In the genomic region with DNA sequence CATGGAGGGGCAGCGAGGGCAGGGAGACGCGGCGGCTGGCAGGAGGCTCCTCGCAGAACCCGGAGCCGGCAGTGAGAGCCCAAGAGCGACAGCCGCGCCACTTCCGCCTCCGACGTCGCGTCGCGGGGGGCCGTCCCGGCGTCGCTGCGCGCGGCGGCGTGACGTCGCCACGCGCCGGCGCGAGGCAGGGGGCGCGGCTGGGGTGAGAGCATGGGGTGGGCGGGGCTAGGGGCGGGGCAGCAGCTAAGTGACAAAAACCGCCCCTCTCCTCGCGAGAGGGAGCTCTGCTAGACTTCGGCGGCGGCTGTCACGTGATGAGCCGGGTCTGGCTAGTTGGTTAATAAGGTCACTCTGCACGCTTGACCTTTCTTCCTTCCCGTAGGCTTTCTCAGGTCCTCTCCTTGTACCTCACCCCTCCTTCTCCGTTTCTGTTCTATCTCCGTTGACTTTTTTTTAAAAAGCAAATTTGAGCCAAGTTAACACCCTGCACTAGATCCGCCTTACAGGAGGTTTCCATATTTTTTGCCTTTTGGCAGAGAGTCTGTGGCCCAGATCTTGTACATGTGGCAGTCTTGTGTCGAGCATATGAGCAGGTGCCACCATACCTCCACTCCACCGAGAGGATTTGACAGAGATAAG, we compare ENCODE assay signal across 7 mouse cellular contexts. TPM values are rescaled to one million over a fixed set of nuclear protein-coding genes. Genes with fewer than 3 reads are reported as not detected.
DNase-seq lines count a peak whose midpoint lies in the region; ATAC-seq lines count a peak whose summit lies in the region.

Gene Nrbf2 (minus strand): TSS at position 130 of the 639 bp plus-strand sequence.

- DNase-seq in adrenal gland, postnatal 14 days, result peak; percentile 92
- peak; percentile 95 for DNase-seq in embryonic facial prominence, embryonic 11.5 days (ENCODE audit: low spot score)
- DNase-seq in heart, adult 11 months, result peak; percentile 99
- DNase-seq in kidney, adult 18-20 months, result peak; percentile 89
- peak; percentile 92 for DNase-seq in limb, embryonic 11.5 days (ENCODE audit: low spot score)
- DNase-seq in midbrain, embryonic 14.5 days, result peak; percentile 97
- DNase-seq in spleen, adult 18-20 months, result peak; percentile 75 to 78

- peak; percentile 79 for ATAC-seq in embryonic facial prominence, embryonic 11.5 days (replicated peaks; ENCODE audit: insufficient number of reproducible peaks, low FRiP score, low TSS enrichment, low read depth)
- ATAC-seq in limb, embryonic 11.5 days (ENCODE audit: insufficient number of reproducible peaks, low FRiP score, low TSS enrichment, low read depth), result peak; percentile 85
- peak; percentile 95 for ATAC-seq in midbrain, embryonic 14.5 days (ENCODE audit: low FRiP score, low TSS enrichment)

- H3K4me3 ChIP-seq in embryonic facial prominence, embryonic 11.5 days (ENCODE audit: low read depth, low read length), result peak within 1 kb of the TSS; percentile 92
- H3K4me3 ChIP-seq in limb, embryonic 11.5 days (ENCODE audit: low read depth, low read length), result peak within 1 kb of the TSS; percentile 95
- H3K4me3 ChIP-seq in midbrain, embryonic 14.5 days (replicated peaks; ENCODE audit: low read depth, low read length), result peak within 1 kb of the TSS; percentile 84

- H3K36me3 ChIP-seq in embryonic facial prominence, embryonic 11.5 days (replicated peaks; ENCODE audit: control insufficient read depth, insufficient read depth, low read depth, low read length), result no peaks in the 10 kb centered on the region
- no peaks in the 10 kb centered on the region for H3K36me3 ChIP-seq in limb, embryonic 11.5 days (ENCODE audit: control insufficient read depth, insufficient read depth, low read length)
- no peaks in the 10 kb centered on the region for H3K36me3 ChIP-seq in midbrain, embryonic 14.5 days (ENCODE audit: control insufficient read depth, insufficient read depth, low read length)

- 7% methylated on average over 19 of the region's 52 CpGs for WGBS in embryonic facial prominence, embryonic 11.5 days
- WGBS in limb, embryonic 11.5 days, result 3% methylated on average over 49 of the region's 52 CpGs
- 2% methylated on average over 51 of the region's 52 CpGs for WGBS in midbrain, embryonic 14.5 days

- 0 out of 2 replicates have a peak within 1 kb of the TSS, but pooled peaks have one; percentile 35 for H3K27ac ChIP-seq in embryonic facial prominence, embryonic 11.5 days (replicated peaks; ENCODE audit: low read depth, low read length)
- no peak within 1 kb of the TSS for H3K27ac ChIP-seq in limb, embryonic 11.5 days (replicated peaks; ENCODE audit: low read depth, low read length)
- H3K27ac ChIP-seq in midbrain, embryonic 14.5 days (replicated peaks; ENCODE audit: low read depth, low read length), result peak within 1 kb of the TSS; percentile 75

- H3K4me2 ChIP-seq in embryonic facial prominence, embryonic 11.5 days (ENCODE audit: low read depth, low read length), result peak within 1 kb of the TSS; percentile 85
- H3K4me2 ChIP-seq in limb, embryonic 11.5 days (ENCODE audit: low read depth, severe bottlenecking), result peak within 1 kb of the TSS; percentile 84
- peak within 1 kb of the TSS; percentile 96 for H3K4me2 ChIP-seq in midbrain, embryonic 14.5 days (ENCODE audit: low read length)

- peak within 1 kb of the TSS; percentile 88 for H3K9ac ChIP-seq in embryonic facial prominence, embryonic 11.5 days (replicated peaks; ENCODE audit: low read length)
- H3K9ac ChIP-seq in limb, embryonic 11.5 days (ENCODE audit: low read length), result peak within 1 kb of the TSS; percentile 86
- H3K9ac ChIP-seq in midbrain, embryonic 14.5 days (replicated peaks; ENCODE audit: low read length), result peak within 1 kb of the TSS; percentile 88

- no peaks in the 10 kb centered on the region for H3K27me3 ChIP-seq in embryonic facial prominence, embryonic 11.5 days (ENCODE audit: control insufficient read depth, insufficient read depth, low read length)
- no peaks in the 10 kb centered on the region for H3K27me3 ChIP-seq in limb, embryonic 11.5 days (ENCODE audit: control insufficient read depth, insufficient read depth, low read length)
- H3K27me3 ChIP-seq in midbrain, embryonic 14.5 days (ENCODE audit: control insufficient read depth, insufficient read depth, low read length), result no peaks in the 10 kb centered on the region

- no peaks in the 10 kb centered on the region for H3K9me3 ChIP-seq in embryonic facial prominence, embryonic 11.5 days (replicated peaks; ENCODE audit: control insufficient read depth, low read length)
- no peaks in the 10 kb centered on the region for H3K9me3 ChIP-seq in limb, embryonic 11.5 days (ENCODE audit: control insufficient read depth, low read length)
- H3K9me3 ChIP-seq in midbrain, embryonic 14.5 days (ENCODE audit: control insufficient read depth, low read length), result no peaks in the 10 kb centered on the region

- no peaks in the 10 kb centered on the region for H3K4me1 ChIP-seq in embryonic facial prominence, embryonic 11.5 days (ENCODE audit: control insufficient read depth, insufficient read depth, low read length)
- H3K4me1 ChIP-seq in limb, embryonic 11.5 days (ENCODE audit: control insufficient read depth, insufficient read depth, low read length), result peaks cover 6% of the 10 kb centered on the region; the same call in 1 of the 2 replicates
- peaks cover 16% of the 10 kb centered on the region for H3K4me1 ChIP-seq in midbrain, embryonic 14.5 days (ENCODE audit: control insufficient read depth, insufficient read depth, low read length)

RNA-seq across cellular contexts. Expression of gene Nrbf2, which starts in this region (rescaled TPM):
- 17.5 and 21.8 TPM in 2 replicates for total RNA-seq in adrenal gland, postnatal 14 days (2021)
- polyA plus RNA-seq in embryonic facial prominence, embryonic 11.5 days (2014; fragmentation: Nextera tagmentation; extraction: Ambion mirVana), result 47.3 and 48.1 TPM in 2 replicates
- polyA plus RNA-seq in limb, embryonic 11.5 days (2014; fragmentation: Nextera tagmentation; extraction: Ambion mirVana), result 45.8 and 48.0 TPM in 2 replicates
- polyA plus RNA-seq in midbrain, embryonic 14.5 days (2014; fragmentation: Nextera tagmentation; extraction: Ambion mirVana), result 41.6 and 45.0 TPM in 2 replicates
